In genomic region chr4:134450392-134451195, GRCm38 (mm10) we compare ENCODE assay signal across 8 mouse cellular contexts. TPM values are rescaled to one million over a fixed set of nuclear protein-coding genes. Genes with fewer than 3 reads are reported as not detected.
DNase-seq lines count a peak whose midpoint lies in the region; ATAC-seq lines count a peak whose summit lies in the region.

No protein-coding gene starts in this region.

- peak overlapping the region; percentile 53 for H3K4me2 ChIP-seq in heart, embryonic 11.5 days
- H3K4me2 ChIP-seq in kidney, embryonic 14.5 days (replicated peaks; ENCODE audit: low read depth, low read length): peak overlapping the region; percentile 9; the same call in 1 of the 2 replicates
- peak overlapping the region; percentile 28 for H3K4me2 ChIP-seq in lung, embryonic 15.5 days

- peak; percentile 36 for DNase-seq in embryo, embryonic 10 days (ENCODE audit: low spot score)
- DNase-seq in embryo, embryonic 9.5 days (ENCODE audit: extremely low spot score): no peak
- DNase-seq in cerebellum, adult 8-10 months: peak; percentile 69
- DNase-seq in testis, postnatal 14 days (ENCODE audit: low spot score): peak; percentile 46

- H3K9ac ChIP-seq in heart, embryonic 11.5 days (ENCODE audit: low read depth, low read length): peak overlapping the region; percentile 59; the same call in 1 of the 2 replicates
- H3K9ac ChIP-seq in kidney, embryonic 14.5 days (ENCODE audit: low read depth, low read length): no peak overlapping the region; the same call in 1 of the 2 replicates
- H3K9ac ChIP-seq in lung, embryonic 15.5 days: no peak overlapping the region

- ATAC-seq in heart, embryonic 11.5 days (replicated peaks; ENCODE audit: insufficient number of reproducible peaks, low FRiP score, low TSS enrichment): no peak
- no peak for ATAC-seq in kidney, embryonic 14.5 days (ENCODE audit: low FRiP score, low TSS enrichment)
- no peak for ATAC-seq in lung, embryonic 15.5 days (ENCODE audit: borderline replicate concordance, extremely low read depth, low FRiP score, low TSS enrichment)
- no peak for ATAC-seq in granulocyte monocyte progenitor cell, adult 5-6 weeks (replicated peaks; ENCODE audit: poor library complexity, severe bottlenecking)

- H3K27me3 ChIP-seq in heart, embryonic 11.5 days (ENCODE audit: control insufficient read depth, insufficient read depth, low read length): peaks cover 24% of the 10 kb centered on the region
- peaks cover 13% of the 10 kb centered on the region for H3K27me3 ChIP-seq in kidney, embryonic 14.5 days (ENCODE audit: control insufficient read depth, insufficient read depth, low read length)
- H3K27me3 ChIP-seq in lung, embryonic 15.5 days: peaks cover 41% of the 10 kb centered on the region

- peaks cover 23% of the 10 kb centered on the region for H3K4me1 ChIP-seq in heart, embryonic 11.5 days (ENCODE audit: control insufficient read depth, insufficient read depth, low read length)
- peaks cover 11% of the 10 kb centered on the region; the same call in 1 of the 2 replicates for H3K4me1 ChIP-seq in kidney, embryonic 14.5 days (ENCODE audit: control insufficient read depth, insufficient read depth, low read length)
- H3K4me1 ChIP-seq in lung, embryonic 15.5 days: peaks cover 13% of the 10 kb centered on the region; the same call in 1 of the 2 replicates

- H3K27ac ChIP-seq in heart, embryonic 11.5 days (ENCODE audit: low read depth, low read length): no peak overlapping the region
- H3K27ac ChIP-seq in kidney, embryonic 14.5 days (ENCODE audit: low read depth, low read length): no peak overlapping the region
- H3K27ac ChIP-seq in lung, embryonic 15.5 days: no peak overlapping the region

- 20% methylated on average over 20 of the region's 20 CpGs for WGBS in heart, embryonic 11.5 days (ENCODE audit: insufficient replicate concordance)
- WGBS in kidney, embryonic 14.5 days: 17% methylated on average over 20 of the region's 20 CpGs
- WGBS in lung, embryonic 15.5 days: 23% methylated on average over 20 of the region's 20 CpGs

- no peaks in the 10 kb centered on the region for H3K9me3 ChIP-seq in heart, embryonic 11.5 days (replicated peaks; ENCODE audit: control insufficient read depth, low read length)
- no peaks in the 10 kb centered on the region for H3K9me3 ChIP-seq in kidney, embryonic 14.5 days (ENCODE audit: control insufficient read depth, low read length)
- no peaks in the 10 kb centered on the region for H3K9me3 ChIP-seq in lung, embryonic 15.5 days

- H3K36me3 ChIP-seq in heart, embryonic 11.5 days (ENCODE audit: control insufficient read depth, insufficient read depth, low read length): no peaks in the 10 kb centered on the region
- H3K36me3 ChIP-seq in kidney, embryonic 14.5 days (ENCODE audit: control insufficient read depth, insufficient read depth, low read length): no peaks in the 10 kb centered on the region
- H3K36me3 ChIP-seq in lung, embryonic 15.5 days: no peaks in the 10 kb centered on the region

- H3K4me3 ChIP-seq in heart, embryonic 11.5 days (ENCODE audit: low read depth, low read length): peak overlapping the region; percentile 15; the same call in 1 of the 2 replicates
- H3K4me3 ChIP-seq in kidney, embryonic 14.5 days (ENCODE audit: low read length): no peak overlapping the region
- H3K4me3 ChIP-seq in lung, embryonic 15.5 days: no peak overlapping the region

RNA-seq across cellular contexts. Expression of gene Stmn1, which starts 17.5 kb away (rescaled TPM):
- 962 and 991 TPM in 2 replicates for polyA plus RNA-seq in heart, embryonic 11.5 days (2014; fragmentation: Nextera tagmentation; extraction: Ambion mirVana)
- polyA plus RNA-seq in kidney, embryonic 14.5 days (2014; fragmentation: Nextera tagmentation; extraction: Ambion mirVana): 1,829 and 1,880 TPM in 2 replicates
- 1,835 and 1,898 TPM in 2 replicates for polyA plus RNA-seq in lung, embryonic 15.5 days (2015; fragmentation: Nextera tagmentation; extraction: Ambion mirVana)
- 878 and 904 TPM in 2 replicates for total RNA-seq in granulocyte monocyte progenitor cell, adult 5-6 weeks (2014; fragmentation: Nextera tagmentation)
- total RNA-seq in granulocyte monocyte progenitor cell, adult 5-6 weeks (2017): 966 and 982 TPM in 2 replicates

RNA-seq across cellular contexts. Expression of gene Paqr7, which starts 45.9 kb away (rescaled TPM):
- polyA plus RNA-seq in heart, embryonic 11.5 days (2014; fragmentation: Nextera tagmentation; extraction: Ambion mirVana): 4.2 and 4.8 TPM in 2 replicates
- 0.57 and 0.73 TPM in 2 replicates for polyA plus RNA-seq in kidney, embryonic 14.5 days (2014; fragmentation: Nextera tagmentation; extraction: Ambion mirVana)
- 4.2 and 6.7 TPM in 2 replicates for polyA plus RNA-seq in lung, embryonic 15.5 days (2015; fragmentation: Nextera tagmentation; extraction: Ambion mirVana)
- 11.2 and 12.9 TPM in 2 replicates for total RNA-seq in granulocyte monocyte progenitor cell, adult 5-6 weeks (2014; fragmentation: Nextera tagmentation)
- 9.5 and 12.8 TPM in 2 replicates for total RNA-seq in granulocyte monocyte progenitor cell, adult 5-6 weeks (2017)

RNA-seq across cellular contexts. Expression of gene Pafah2, which starts 54.5 kb away (rescaled TPM):
- 11.7 and 11.8 TPM in 2 replicates for polyA plus RNA-seq in heart, embryonic 11.5 days (2014; fragmentation: Nextera tagmentation; extraction: Ambion mirVana)
- 8.4 and 12.3 TPM in 2 replicates for polyA plus RNA-seq in kidney, embryonic 14.5 days (2014; fragmentation: Nextera tagmentation; extraction: Ambion mirVana)
- 10.6 and 12.6 TPM in 2 replicates for polyA plus RNA-seq in lung, embryonic 15.5 days (2015; fragmentation: Nextera tagmentation; extraction: Ambion mirVana)
- 10.5 and 22.1 TPM in 2 replicates for total RNA-seq in granulocyte monocyte progenitor cell, adult 5-6 weeks (2014; fragmentation: Nextera tagmentation)
- 10.4 and 10.6 TPM in 2 replicates for total RNA-seq in granulocyte monocyte progenitor cell, adult 5-6 weeks (2017)
